Mouse (Mus musculus): ENCODE results near the gene Serinc5. TPM values are rescaled to one million over a fixed set of nuclear protein-coding genes. Genes with fewer than 3 reads are reported as not detected.
"Not testable (repeated sequence)": the region's sequence is repeated elsewhere in the genome, so short reads cannot be mapped to it uniquely, and the experiment has no call there.

The Serinc5 gene
- polyA plus RNA-seq, 1 experiment from 2014 or later: 22.5 TPM

- H3K9me3 ChIP-seq: no peaks in the 10 kb centered on the region
- H3K4me1 ChIP-seq: peaks cover 23% of the 10 kb centered on the region
- no peak overlapping the region for H3K4me3 ChIP-seq
- H3K27me3 ChIP-seq: no peaks in the 10 kb centered on the region
- 0 out of 2 replicates have a peak, but pooled peaks have one; percentile 12 for ATAC-seq (replicated peaks)
- H3K27ac ChIP-seq (replicated peaks): peak overlapping the region; percentile 14; the same call in 1 of the 2 replicates
- no peak overlapping the region for H3K4me2 ChIP-seq (replicated peaks)
- H3K9ac ChIP-seq (replicated peaks): no peak overlapping the region
- 13% methylated on average over 3 of the region's 3 CpGs for WGBS
- H3K36me3 ChIP-seq: no peaks in the 10 kb centered on the region
These were observed 17.0 kb upstream of the Serinc5 start for GRCm38 (mm10) chr13:92593731-92594396.

DNA sequence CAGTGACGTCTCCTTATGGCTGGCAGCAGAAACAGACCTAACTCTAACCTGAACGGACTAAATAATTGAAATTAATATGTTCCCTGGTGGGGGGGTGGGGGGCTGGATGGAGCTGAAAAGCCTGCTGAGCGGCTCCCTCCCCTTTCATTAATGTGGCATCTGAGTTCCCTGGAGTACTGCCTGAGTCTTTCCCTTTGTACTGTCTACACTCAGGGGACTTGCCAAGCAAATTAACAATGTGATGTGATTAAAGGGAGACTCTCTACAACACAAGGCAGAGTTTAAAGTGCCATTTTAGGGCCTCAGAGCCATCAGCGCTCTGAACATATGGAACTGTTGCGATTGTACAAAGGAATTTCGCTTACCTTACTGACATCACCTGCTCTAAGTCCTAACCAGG lies 16.4 kb upstream of the Serinc5 start:
- peak overlapping the region; percentile 41; the same call in 1 of the 2 replicates for H3K27ac ChIP-seq (replicated peaks)
- H3K27me3 ChIP-seq: no peaks in the 10 kb centered on the region

DNA sequence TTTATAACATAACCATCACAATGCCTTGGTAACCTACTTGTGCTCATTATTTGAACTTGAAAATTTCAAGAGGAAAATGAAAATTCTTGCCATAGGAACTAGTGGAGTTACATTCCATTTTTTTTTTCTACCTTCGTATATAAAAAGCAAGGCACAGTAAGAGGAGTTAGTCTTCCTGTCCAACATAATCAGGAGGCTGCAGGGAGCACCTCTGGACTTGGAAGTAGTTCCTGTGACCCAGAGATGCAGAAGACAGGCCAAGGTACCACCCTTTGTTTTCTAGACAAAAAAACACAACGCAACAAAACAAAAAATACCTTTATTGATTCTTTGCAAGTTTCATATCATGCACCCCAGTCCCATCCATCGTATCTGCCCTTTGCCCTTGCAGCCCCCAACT lies 16.0 kb upstream of the Serinc5 start:
- WGBS: 72% methylated on average over 3 of the region's 3 CpGs

More for the DNA sequence above, 16.4 kb upstream of the Serinc5 start:
- 20% methylated on average over 6 of the region's 6 CpGs for WGBS
- Histone ChIP-seq H3K4me1 (peaks cover 23% of the 10 kb centered on the region), H3K9me3 (no peaks in the 10 kb centered on the region), H3K4me2 (replicated peaks) (no peak overlapping the region), H3K4me3 (no peak overlapping the region), H3K36me3 (no peaks in the 10 kb centered on the region), H3K9ac (replicated peaks) (no peak overlapping the region)
- peak; percentile 65 for ATAC-seq (replicated peaks)

DNA sequence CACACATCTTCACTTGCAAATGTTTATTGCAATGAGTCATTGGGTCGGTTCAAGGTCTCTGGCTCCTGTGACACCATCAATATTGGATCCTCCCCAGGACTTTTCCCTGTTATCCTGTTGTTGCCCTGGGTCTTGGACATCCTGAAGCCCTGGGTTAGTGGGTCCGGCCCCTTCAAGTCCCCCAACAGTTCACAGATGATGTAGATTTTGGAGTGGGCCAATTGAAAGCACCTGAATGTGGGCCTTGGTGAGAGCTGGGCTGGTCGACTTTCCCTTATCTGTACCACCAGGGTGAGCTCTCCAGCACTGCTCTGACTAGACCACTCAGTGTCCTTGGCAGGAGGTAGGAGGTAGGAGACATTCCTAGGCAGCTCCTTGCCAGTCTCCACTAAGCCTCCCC lies 15.5 kb upstream of the Serinc5 start:
- H3K4me3 ChIP-seq: no peak overlapping the region

More for the DNA sequence above, 16.0 kb upstream of the Serinc5 start:
- Histone ChIP-seq H3K4me1 (peaks cover 23% of the 10 kb centered on the region), H3K9me3 (no peaks in the 10 kb centered on the region), H3K36me3 (no peaks in the 10 kb centered on the region), H3K27ac (replicated peaks) (0 out of 2 replicates have a peak overlapping the region, but pooled peaks have one; percentile 41), H3K9ac (replicated peaks) (no peak overlapping the region), H3K4me3 (no peak overlapping the region), H3K4me2 (replicated peaks) (no peak overlapping the region), H3K27me3 (no peaks in the 10 kb centered on the region)
- no peak for ATAC-seq (replicated peaks)

GRCm38 (mm10) chr13:92605306-92605705 lies 5.6 kb upstream of the Serinc5 start:
- H3K4me2 ChIP-seq (replicated peaks); H3K9me3 ChIP-seq; H3K4me1 ChIP-seq; H3K9ac ChIP-seq (replicated peaks); H3K27me3 ChIP-seq; H3K4me3 ChIP-seq; ATAC-seq (replicated peaks); H3K27ac ChIP-seq (replicated peaks); H3K36me3 ChIP-seq: not testable (repeated sequence)
- WGBS: 82% methylated on average over 4 of the region's 4 CpGs

More for the DNA sequence above, 15.5 kb upstream of the Serinc5 start:
- H3K36me3 ChIP-seq: no peaks in the 10 kb centered on the region
- H3K9ac ChIP-seq (replicated peaks): no peak overlapping the region
- no peaks in the 10 kb centered on the region for H3K9me3 ChIP-seq
- ATAC-seq (replicated peaks): no peak
- WGBS: 67% methylated on average over 3 of the region's 3 CpGs
- peaks cover 23% of the 10 kb centered on the region for H3K4me1 ChIP-seq
- H3K4me2 ChIP-seq (replicated peaks): no peak overlapping the region
- no peaks in the 10 kb centered on the region for H3K27me3 ChIP-seq
- H3K27ac ChIP-seq (replicated peaks): no peak overlapping the region

- peak overlapping the region; percentile 85 for H3K4me2 ChIP-seq (replicated peaks)
- peak overlapping the region; percentile 69; the same call in 1 of the 2 replicates for H3K9ac ChIP-seq (replicated peaks)
- H3K4me1 ChIP-seq: peaks cover 27% of the 10 kb centered on the region
- WGBS: 11% methylated on average over 13 of the region's 13 CpGs
- ATAC-seq (replicated peaks): no peak
- H3K36me3 ChIP-seq: no peaks in the 10 kb centered on the region
- H3K27ac ChIP-seq (replicated peaks): peak overlapping the region; percentile 69
- peak overlapping the region; percentile 72 for H3K4me3 ChIP-seq
- H3K9me3 ChIP-seq: no peaks in the 10 kb centered on the region
- H3K27me3 ChIP-seq: no peaks in the 10 kb centered on the region
These were observed 1.2 kb upstream of the Serinc5 start for GRCm38 (mm10) chr13:92609486-92610310.

DNA sequence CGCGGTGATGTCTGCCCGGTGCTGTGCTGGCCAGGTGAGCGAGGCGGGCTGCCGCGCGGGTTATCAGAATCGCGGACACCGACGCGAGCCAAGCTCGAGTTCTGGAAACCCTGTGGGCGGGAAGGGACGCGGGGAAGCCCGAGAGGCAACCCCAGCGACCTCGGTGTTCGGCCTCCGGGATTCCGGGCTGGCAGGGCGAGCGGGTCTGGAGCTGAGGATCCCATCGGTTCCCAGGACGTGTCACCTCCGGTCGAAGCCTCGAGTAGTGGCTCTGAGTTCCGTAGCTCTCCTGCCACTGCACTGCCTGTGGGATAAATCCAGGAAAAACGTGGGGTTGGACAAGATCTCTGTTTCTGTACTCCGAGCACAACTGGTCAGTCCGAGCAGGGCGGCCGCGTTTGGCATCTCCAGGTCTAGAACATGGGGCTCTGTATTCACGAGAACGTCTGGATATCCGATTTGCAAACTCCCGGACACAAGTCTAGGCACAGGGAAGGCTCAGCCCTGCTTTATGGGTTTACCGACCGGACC lies 428 bp downstream of the Serinc5 start:
- Histone ChIP-seq H3K4me2 (replicated peaks) (peak overlapping the region; percentile 85), H3K4me3 (peak overlapping the region; percentile 72), H3K9ac (replicated peaks) (peak overlapping the region; percentile 69), H3K27ac (replicated peaks) (peak overlapping the region; percentile 51), H3K27me3 (no peaks in the 10 kb centered on the region), H3K36me3 (no peaks in the 10 kb centered on the region), H3K9me3 (no peaks in the 10 kb centered on the region), H3K4me1 (peaks cover 27% of the 10 kb centered on the region)
- WGBS: under 1% methylated on average over 43 of the region's 43 CpGs
- ATAC-seq (replicated peaks): peak; percentile 71

- no peak for ATAC-seq (replicated peaks)
- Histone ChIP-seq H3K9me3 (no peaks in the 10 kb centered on the region), H3K36me3 (no peaks in the 10 kb centered on the region), H3K27me3 (no peaks in the 10 kb centered on the region), H3K4me1 (peaks cover 27% of the 10 kb centered on the region), H3K4me2 (replicated peaks) (peak overlapping the region; percentile 85), H3K27ac (replicated peaks) (no peak overlapping the region), H3K4me3 (peak overlapping the region; percentile 72), H3K9ac (replicated peaks) (peak overlapping the region; percentile 69)
- 5% methylated on average over 7 of the region's 7 CpGs for WGBS
These were observed 1.0 kb downstream of the Serinc5 start for GRCm38 (mm10) chr13:92611917-92612316.

DNA sequence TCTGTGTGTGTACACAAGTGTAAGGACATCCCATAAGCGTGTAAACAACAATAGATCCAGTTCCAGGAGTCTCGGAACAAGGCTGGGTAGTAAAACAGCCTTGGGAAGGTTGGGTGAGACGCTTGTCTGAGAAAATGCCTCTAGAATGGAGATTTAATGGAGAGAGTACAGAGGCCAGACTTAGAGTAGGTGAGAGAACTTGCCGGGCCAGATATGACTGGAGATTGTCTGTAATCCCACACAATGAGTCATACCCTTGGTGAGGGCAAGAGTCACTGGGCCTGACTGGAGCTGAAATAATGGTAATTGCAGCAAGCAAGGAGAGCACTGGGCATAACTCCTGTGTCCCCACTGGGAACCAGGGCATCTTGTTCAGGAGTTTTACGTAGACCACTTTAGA lies 2.2 kb downstream of the Serinc5 start:
- Histone ChIP-seq H3K27me3 (no peaks in the 10 kb centered on the region), H3K27ac (replicated peaks) (no peak overlapping the region), H3K4me2 (replicated peaks) (peak overlapping the region; percentile 85), H3K9me3 (no peaks in the 10 kb centered on the region), H3K4me3 (0 out of 2 replicates have a peak overlapping the region, but pooled peaks have one; percentile 72), H3K36me3 (no peaks in the 10 kb centered on the region), H3K4me1 (peaks cover 27% of the 10 kb centered on the region), H3K9ac (replicated peaks) (no peak overlapping the region)
- 89% methylated on average over 5 of the region's 5 CpGs for WGBS
- ATAC-seq (replicated peaks): no peak

GRCm38 (mm10) chr13:92615201-92615600 lies 4.3 kb downstream of the Serinc5 start:
- Histone ChIP-seq H3K27me3 (no peaks in the 10 kb centered on the region), H3K9ac (replicated peaks) (no peak overlapping the region), H3K4me3 (no peak overlapping the region), H3K27ac (replicated peaks) (no peak overlapping the region), H3K4me1 (peaks cover 22% of the 10 kb centered on the region), H3K36me3 (no peaks in the 10 kb centered on the region), H3K4me2 (replicated peaks) (no peak overlapping the region), H3K9me3 (no peaks in the 10 kb centered on the region)
- WGBS: 79% methylated on average over 5 of the region's 5 CpGs
- ATAC-seq (replicated peaks): no peak

DNA sequence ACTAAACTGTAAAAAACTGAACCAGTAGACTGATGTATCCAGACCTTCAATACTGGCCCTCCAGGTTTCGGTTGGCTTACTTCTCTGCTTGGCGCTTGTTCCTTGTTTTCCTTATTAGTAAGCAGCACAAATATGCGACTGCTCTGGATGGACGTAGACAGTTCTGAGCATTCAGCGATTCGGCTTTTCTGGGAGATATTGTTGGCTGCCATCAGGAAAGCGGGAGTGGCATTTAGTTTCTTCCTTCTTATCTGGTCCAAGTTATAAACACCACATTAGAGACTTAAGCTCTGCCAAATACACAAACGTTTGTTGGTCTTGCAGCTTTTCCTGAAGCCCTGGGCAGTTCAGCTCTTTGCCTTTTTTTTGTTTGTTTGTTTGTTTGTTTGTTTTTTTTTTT lies 5.6 kb downstream of the Serinc5 start:
- Histone ChIP-seq H3K27me3 (no peaks in the 10 kb centered on the region), H3K9me3 (no peaks in the 10 kb centered on the region), H3K27ac (replicated peaks) (no peak overlapping the region), H3K9ac (replicated peaks) (no peak overlapping the region), H3K36me3 (no peaks in the 10 kb centered on the region), H3K4me2 (replicated peaks) (no peak overlapping the region), H3K4me1 (peaks cover 18% of the 10 kb centered on the region), H3K4me3 (no peak overlapping the region)
- no peak for ATAC-seq (replicated peaks)
- 88% methylated on average over 8 of the region's 8 CpGs for WGBS

DNA sequence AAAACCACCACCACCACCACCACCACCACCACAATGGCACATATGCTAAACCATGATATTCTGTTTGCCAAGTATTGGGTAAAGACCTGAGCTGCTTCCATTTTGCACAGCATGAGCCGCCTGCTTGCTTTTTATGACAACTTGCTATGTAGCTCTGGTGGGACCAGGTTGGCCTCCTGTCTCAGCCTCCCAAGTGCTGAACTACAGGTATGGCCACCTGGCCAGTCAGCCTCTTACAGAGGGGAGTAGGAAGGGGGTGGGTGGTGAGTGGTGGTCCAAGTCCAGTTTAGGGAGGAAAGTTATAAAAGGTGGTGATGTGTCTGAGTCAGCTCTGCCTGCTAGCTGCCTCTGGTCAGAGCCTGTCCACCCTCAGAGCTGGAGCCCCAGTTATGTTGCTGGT lies 15.3 kb downstream of the Serinc5 start:
- Histone ChIP-seq H3K27me3 (no peaks in the 10 kb centered on the region), H3K9me3 (no peaks in the 10 kb centered on the region), H3K27ac (replicated peaks) (no peak overlapping the region), H3K4me3 (no peak overlapping the region), H3K4me2 (replicated peaks) (no peak overlapping the region), H3K36me3 (peaks cover 5% of the 10 kb centered on the region; the same call in 1 of the 2 replicates), H3K4me1 (no peaks in the 10 kb centered on the region), H3K9ac (replicated peaks) (no peak overlapping the region)
- no peak for ATAC-seq (replicated peaks)
- WGBS: 94% methylated on average over 1 of the region's 1 CpGs
